Mouse (Mus musculus) C2C12 (cell line): ENCODE measurements around the gene Slc25a39. TPM values are rescaled to one million over a fixed set of nuclear protein-coding genes. Genes with fewer than 3 reads are reported as not detected.
"Not testable (repeated sequence)": the region's sequence is repeated elsewhere in the genome, so short reads cannot be mapped to it uniquely, and the experiment has no call there.

Source experiments
- H3K27me3 ChIP-seq: one replicate; pipeline ENCODE4 v1.6.1; 2011; ENCODE audit not compliant: control insufficient read depth, insufficient read depth, insufficient read length
- H3K36me3 ChIP-seq: one replicate; pipeline ENCODE4 v1.6.1; 2011; ENCODE audit not compliant: control insufficient read depth, insufficient read depth
- H3K4me3 ChIP-seq: one replicate; pipeline ENCODE4 v1.5.1; 2011; ENCODE audit warnings: mild to moderate bottlenecking, control low read depth; ENCODE audit not compliant: poor library complexity, insufficient read depth, severe bottlenecking
- H3K79me2 ChIP-seq: one replicate; pipeline ENCODE4 v1.6.1; 2011; ENCODE audit not compliant: control insufficient read depth, insufficient read depth
- H3K79me3 ChIP-seq: one replicate; pipeline ENCODE4 v1.6.1; 2011; ENCODE audit warnings: low read depth, control low read depth
- H3ac ChIP-seq: one replicate; pipeline ENCODE3; 2011; ENCODE audit warnings: low read depth; ENCODE audit not compliant: control insufficient read depth, insufficient read length
- CEBPB ChIP-seq: IDR thresholded peaks from one replicate; pipeline ENCODE4 v1.6.1; 2011; ENCODE audit warnings: low read depth, mild to moderate bottlenecking, control low read depth, moderate library complexity
- CTCF ChIP-seq: IDR thresholded peaks from one replicate; pipeline ENCODE4 v1.5.1; 2011; ENCODE audit not compliant: control insufficient read depth, insufficient read depth, insufficient read length
- FOSL1 ChIP-seq: IDR thresholded peaks from one replicate; pipeline ENCODE4 v1.8.0; 2011; ENCODE audit warnings: mild to moderate bottlenecking, low read length; ENCODE audit not compliant: poor library complexity, insufficient read depth, severe bottlenecking
- MAX ChIP-seq: IDR thresholded peaks from one replicate; pipeline ENCODE4 v1.6.1; 2011; ENCODE audit warnings: mild to moderate bottlenecking, control low read depth
- MYOD1 ChIP-seq: IDR thresholded peaks from one replicate; pipeline ENCODE4 v1.6.1; 2011; ENCODE audit warnings: low read depth; ENCODE audit not compliant: control insufficient read depth, insufficient read length
- MYOG ChIP-seq: IDR thresholded peaks from one replicate; pipeline ENCODE4 v1.6.1; 2011; ENCODE audit not compliant: control insufficient read depth, insufficient read length; ENCODE audit errors: extremely low read depth
- USF1 ChIP-seq: IDR thresholded peaks from one replicate; pipeline ENCODE4 v1.6.1; 2011; ENCODE audit warnings: low read depth, mild to moderate bottlenecking, control low read depth, moderate library complexity
- polyA plus RNA-seq: library from polyadenylated mRNA; unstranded; fragments of >200 nt; fragmentation: generic; extraction: Trizol; gene quantifications from one replicate; pipeline ENCODE4 v1.2.1, GENCODE M21; 2012; ENCODE audit warnings: missing spikeins

Gene Slc25a39
- polyA plus RNA-seq, 1 experiment: 174 TPM

GRCm38 (mm10) chr11:102392441-102393237 is 15.1 kb downstream of the Slc25a39 start:
- TF ChIP-seq MAX (no peak), MYOG (no peak), CTCF (no peak), MYOD1 (no peak), FOSL1 (no peak), USF1 (no peak), CEBPB (no peak)
- Histone ChIP-seq H3K36me3 (no peaks in the 10 kb centered on the region), H3K79me3 (no peaks in the 10 kb centered on the region), H3K27me3 (peaks cover 4% of the 10 kb centered on the region), H3K79me2 (no peaks in the 10 kb centered on the region), H3ac (no peak overlapping the region), H3K4me3 (no peak overlapping the region)

GRCm38 (mm10) chr11:102389436-102389835 is 18.3 kb downstream of the Slc25a39 start:
- H3K4me3 ChIP-seq, H3K27me3 ChIP-seq, H3K79me2 ChIP-seq, H3ac ChIP-seq, H3K79me3 ChIP-seq, H3K36me3 ChIP-seq: not testable (repeated sequence)

GRCm38 (mm10) chr11:102386121-102386520 is 21.6 kb downstream of the Slc25a39 start:
- H3ac ChIP-seq: no peak overlapping the region
- no peaks in the 10 kb centered on the region for H3K36me3 ChIP-seq
- H3K79me2 ChIP-seq: no peaks in the 10 kb centered on the region
- H3K79me3 ChIP-seq: no peaks in the 10 kb centered on the region
- peaks cover 4% of the 10 kb centered on the region for H3K27me3 ChIP-seq
- TF ChIP-seq USF1 (no peak), MYOD1 (peak; percentile 72), CTCF (no peak), MYOG (no peak)
- no peak overlapping the region for H3K4me3 ChIP-seq

- Histone ChIP-seq H3ac (no peak overlapping the region), H3K36me3 (no peaks in the 10 kb centered on the region), H3K79me3 (no peaks in the 10 kb centered on the region), H3K4me3 (no peak overlapping the region), H3K79me2 (no peaks in the 10 kb centered on the region), H3K27me3 (no peaks in the 10 kb centered on the region)
- TF ChIP-seq MAX: no peak
- no peak for TF ChIP-seq MYOD1
- TF ChIP-seq FOSL1: no peak
- TF ChIP-seq CEBPB: no peak
- TF ChIP-seq CTCF: no peak
- no peak for TF ChIP-seq MYOG
- TF ChIP-seq USF1: no peak
Observed at GRCm38 (mm10) chr11:102385075-102385474, 22.7 kb downstream of the Slc25a39 start.

- no peak overlapping the region for H3K4me3 ChIP-seq
- H3K79me3 ChIP-seq: no peaks in the 10 kb centered on the region
- H3K27me3 ChIP-seq: no peaks in the 10 kb centered on the region
- H3K79me2 ChIP-seq: no peaks in the 10 kb centered on the region
- TF ChIP-seq MYOD1 (no peak), MAX (no peak), FOSL1 (no peak)
- no peak overlapping the region for H3ac ChIP-seq
- H3K36me3 ChIP-seq: no peaks in the 10 kb centered on the region
Observed at GRCm38 (mm10) chr11:102384418-102384817, 23.3 kb downstream of the Slc25a39 start.

GRCm38 (mm10) chr11:102383365-102384136 is 24.2 kb downstream of the Slc25a39 start:
- Histone ChIP-seq H3K36me3 (no peaks in the 10 kb centered on the region), H3K79me3 (no peaks in the 10 kb centered on the region), H3K27me3 (no peaks in the 10 kb centered on the region), H3K4me3 (no peak overlapping the region), H3ac (no peak overlapping the region), H3K79me2 (no peaks in the 10 kb centered on the region)
- TF ChIP-seq FOSL1 (peak; percentile 8), MYOD1 (peak; percentile 27), CEBPB (no peak), USF1 (peak; percentile 77), MAX (peak; percentile 66), MYOG (no peak)
